Mouse (Mus musculus): ENCODE results near the gene Ctnnd2. TPM values are rescaled to one million over a fixed set of nuclear protein-coding genes. Genes with fewer than 3 reads are reported as not detected.

Ctnnd2 gene
- polyA plus RNA-seq, 1 experiment, result 0.28 TPM

GRCm38 (mm10) chr15:30595507-30595906 lies 423.1 kb downstream of the Ctnnd2 start:
- Histone ChIP-seq H3K36me3 (ENCODE audit: control insufficient read depth, insufficient read depth, low read length) (no peaks in the 10 kb centered on the region), H3K27ac (ENCODE audit: insufficient read depth, low read depth, low read length) (no peak overlapping the region), H3K4me3 (ENCODE audit: insufficient read depth, low read depth, low read length) (no peak overlapping the region), H3K27me3 (replicated peaks; ENCODE audit: control insufficient read depth, insufficient read depth, low read length) (no peaks in the 10 kb centered on the region), H3K4me1 (ENCODE audit: control insufficient read depth, insufficient read depth, low read length) (no peaks in the 10 kb centered on the region)
- 83% methylated on average over 1 of the region's 1 CpGs for WGBS
- DNase-seq, result no peak
- TF ChIP-seq CTCF (conservative IDR thresholded peaks at IDR 0.05; ENCODE audit: insufficient read depth, insufficient read length, low read depth, low read length), result no peak

GRCm38 (mm10) chr15:30610613-30611012 lies 438.2 kb downstream of the Ctnnd2 start:
- Histone ChIP-seq H3K27ac (ENCODE audit: insufficient read depth, low read depth, low read length) (no peak overlapping the region), H3K4me3 (ENCODE audit: insufficient read depth, low read depth, low read length) (no peak overlapping the region), H3K36me3 (ENCODE audit: control insufficient read depth, insufficient read depth, low read length) (no peaks in the 10 kb centered on the region), H3K4me1 (ENCODE audit: control insufficient read depth, insufficient read depth, low read length) (no peaks in the 10 kb centered on the region), H3K27me3 (replicated peaks; ENCODE audit: control insufficient read depth, insufficient read depth, low read length) (no peaks in the 10 kb centered on the region)
- TF ChIP-seq CTCF (conservative IDR thresholded peaks at IDR 0.05; ENCODE audit: insufficient read depth, insufficient read length, low read depth, low read length) (no peak), POLR2A (IDR thresholded peaks at IDR 0.05; ENCODE audit: low read depth, low read length) (no peak)
- WGBS, result 74% methylated on average over 7 of the region's 7 CpGs
- DNase-seq, result peak; percentile 32

- no peak for TF ChIP-seq POLR2A (IDR thresholded peaks at IDR 0.05; ENCODE audit: low read depth, low read length)
- no peak for TF ChIP-seq CTCF (conservative IDR thresholded peaks at IDR 0.05; ENCODE audit: insufficient read depth, insufficient read length, low read depth, low read length)
- Histone ChIP-seq H3K27ac (ENCODE audit: insufficient read depth, low read depth, low read length) (no peak overlapping the region), H3K36me3 (ENCODE audit: control insufficient read depth, insufficient read depth, low read length) (no peaks in the 10 kb centered on the region), H3K4me1 (ENCODE audit: control insufficient read depth, insufficient read depth, low read length) (no peaks in the 10 kb centered on the region), H3K4me3 (ENCODE audit: insufficient read depth, low read depth, low read length) (no peak overlapping the region), H3K27me3 (replicated peaks; ENCODE audit: control insufficient read depth, insufficient read depth, low read length) (no peaks in the 10 kb centered on the region)
- 51% methylated on average over 7 of the region's 7 CpGs for WGBS
- no peak for DNase-seq
Measured at GRCm38 (mm10) chr15:30615451-30615850, 443.1 kb downstream of the Ctnnd2 start.

GRCm38 (mm10) chr15:30616861-30617260 lies 444.5 kb downstream of the Ctnnd2 start:
- TF ChIP-seq CTCF (conservative IDR thresholded peaks at IDR 0.05; ENCODE audit: insufficient read depth, insufficient read length, low read depth, low read length) (no peak), POLR2A (IDR thresholded peaks at IDR 0.05; ENCODE audit: low read depth, low read length) (no peak)

GRCm38 (mm10) chr15:30617932-30618331 lies 445.5 kb downstream of the Ctnnd2 start:
- Histone ChIP-seq H3K27me3 (replicated peaks; ENCODE audit: control insufficient read depth, insufficient read depth, low read length) (no peaks in the 10 kb centered on the region), H3K27ac (ENCODE audit: insufficient read depth, low read depth, low read length) (no peak overlapping the region), H3K36me3 (ENCODE audit: control insufficient read depth, insufficient read depth, low read length) (no peaks in the 10 kb centered on the region), H3K4me1 (ENCODE audit: control insufficient read depth, insufficient read depth, low read length) (no peaks in the 10 kb centered on the region), H3K4me3 (ENCODE audit: insufficient read depth, low read depth, low read length) (no peak overlapping the region)
- 80% methylated on average over 2 of the region's 2 CpGs for WGBS
- no peak for TF ChIP-seq POLR2A (IDR thresholded peaks at IDR 0.05; ENCODE audit: low read depth, low read length)
- no peak for TF ChIP-seq CTCF (conservative IDR thresholded peaks at IDR 0.05; ENCODE audit: insufficient read depth, insufficient read length, low read depth, low read length)
- DNase-seq, result no peak

More at GRCm38 (mm10) chr15:30616861-30617260, 444.5 kb downstream of the Ctnnd2 start:
- Histone ChIP-seq H3K4me3 (ENCODE audit: insufficient read depth, low read depth, low read length) (no peak overlapping the region), H3K4me1 (ENCODE audit: control insufficient read depth, insufficient read depth, low read length) (no peaks in the 10 kb centered on the region), H3K27ac (ENCODE audit: insufficient read depth, low read depth, low read length) (no peak overlapping the region), H3K36me3 (ENCODE audit: control insufficient read depth, insufficient read depth, low read length) (no peaks in the 10 kb centered on the region), H3K27me3 (replicated peaks; ENCODE audit: control insufficient read depth, insufficient read depth, low read length) (no peaks in the 10 kb centered on the region)
- DNase-seq, result no peak
- WGBS, result 92% methylated on average over 3 of the region's 3 CpGs

GRCm38 (mm10) chr15:30628524-30628923 lies 456.1 kb downstream of the Ctnnd2 start:
- Histone ChIP-seq H3K4me3 (ENCODE audit: insufficient read depth, low read depth, low read length) (no peak overlapping the region), H3K27ac (ENCODE audit: insufficient read depth, low read depth, low read length) (no peak overlapping the region), H3K27me3 (replicated peaks; ENCODE audit: control insufficient read depth, insufficient read depth, low read length) (no peaks in the 10 kb centered on the region), H3K4me1 (ENCODE audit: control insufficient read depth, insufficient read depth, low read length) (no peaks in the 10 kb centered on the region), H3K36me3 (ENCODE audit: control insufficient read depth, insufficient read depth, low read length) (no peaks in the 10 kb centered on the region)
- WGBS, result 24% methylated on average over 3 of the region's 3 CpGs
- DNase-seq, result no peak
- TF ChIP-seq CTCF (conservative IDR thresholded peaks at IDR 0.05; ENCODE audit: insufficient read depth, insufficient read length, low read depth, low read length), result no peak
- TF ChIP-seq POLR2A (IDR thresholded peaks at IDR 0.05; ENCODE audit: low read depth, low read length), result no peak

GRCm38 (mm10) chr15:30632113-30632735 lies 459.8 kb downstream of the Ctnnd2 start:
- TF ChIP-seq CTCF (conservative IDR thresholded peaks at IDR 0.05; ENCODE audit: insufficient read depth, insufficient read length, low read depth, low read length), result no peak
- no peaks in the 10 kb centered on the region for H3K27me3 ChIP-seq (replicated peaks; ENCODE audit: control insufficient read depth, insufficient read depth, low read length)
- H3K4me1 ChIP-seq (ENCODE audit: control insufficient read depth, insufficient read depth, low read length), result no peaks in the 10 kb centered on the region
- no peak for DNase-seq
- H3K4me3 ChIP-seq (ENCODE audit: insufficient read depth, low read depth, low read length), result no peak overlapping the region
- no peaks in the 10 kb centered on the region for H3K36me3 ChIP-seq (ENCODE audit: control insufficient read depth, insufficient read depth, low read length)
- no peak overlapping the region for H3K27ac ChIP-seq (ENCODE audit: insufficient read depth, low read depth, low read length)
- 76% methylated on average over 7 of the region's 7 CpGs for WGBS
